Mouse (Mus musculus) midbrain, embryonic 15.5 days (tissue): ENCODE measurements around the gene Nr5a2. TPM values are rescaled to one million over a fixed set of nuclear protein-coding genes. Genes with fewer than 3 reads are reported as not detected.

ENCODE experiments used
- ATAC-seq: fragments of 200-750 bp; cut with Nextera tagmentation; replicated peaks from 2 replicates; pipeline ENCODE4 v1.8.0; 2017; ENCODE audit warnings: moderate TSS enrichment
- H3K27ac ChIP-seq: fragments of 300-500 bp; sonication (generic); 2 replicates; pipeline ENCODE4 v1.5.1; 2015; ENCODE audit warnings: mild to moderate bottlenecking, inconsistent platforms
- H3K27me3 ChIP-seq: fragments of 300-500 bp; sonication (generic); replicated peaks from 2 replicates; pipeline ENCODE4 v1.6.1; 2015; ENCODE audit warnings: inconsistent platforms
- H3K36me3 ChIP-seq: fragments of 300-500 bp; sonication (generic); replicated peaks from 2 replicates; pipeline ENCODE4 v1.6.1; 2015; ENCODE audit warnings: inconsistent platforms
- H3K4me1 ChIP-seq: fragments of 300-500 bp; sonication (generic); 2 replicates; pipeline ENCODE4 v1.6.1; 2015; ENCODE audit warnings: inconsistent platforms
- H3K4me2 ChIP-seq: fragments of 300-500 bp; sonication (generic); 2 replicates; pipeline ENCODE4 v1.6.1; 2015; ENCODE audit warnings: inconsistent platforms, mild to moderate bottlenecking, moderate library complexity
- H3K4me3 ChIP-seq: fragments of 300-500 bp; sonication (generic); 2 replicates; pipeline ENCODE4 v1.5.1; 2015; ENCODE audit warnings: mild to moderate bottlenecking, inconsistent platforms
- H3K9ac ChIP-seq: fragments of 300-500 bp; sonication (generic); 2 replicates; pipeline ENCODE4 v1.6.1; 2015; ENCODE audit warnings: mild to moderate bottlenecking, inconsistent platforms
- H3K9me3 ChIP-seq: fragments of 300-500 bp; sonication (generic); 2 replicates; pipeline ENCODE4 v1.6.1; 2016; ENCODE audit warnings: inconsistent platforms
- WGBS: fragments of 180-500 bp; shearing (Covaris S2); methylation state at CpG from one replicate; pipeline ENCODE4 v1.1.7; 2015; ENCODE audit warnings: mixed read lengths; 5-methylcytosine and 5-hydroxymethylcytosine counted together
- polyA plus RNA-seq: library from polyadenylated mRNA; unstranded; fragments of >200 nt; fragmentation: Nextera tagmentation; extraction: Ambion mirVana; gene quantifications from 2 replicates; pipeline ENCODE4 v1.2.1, GENCODE M21; 2015

The Nr5a2 gene
- polyA plus RNA-seq, 1 experiment from 2014 or later, result 1.1 TPM

DNA sequence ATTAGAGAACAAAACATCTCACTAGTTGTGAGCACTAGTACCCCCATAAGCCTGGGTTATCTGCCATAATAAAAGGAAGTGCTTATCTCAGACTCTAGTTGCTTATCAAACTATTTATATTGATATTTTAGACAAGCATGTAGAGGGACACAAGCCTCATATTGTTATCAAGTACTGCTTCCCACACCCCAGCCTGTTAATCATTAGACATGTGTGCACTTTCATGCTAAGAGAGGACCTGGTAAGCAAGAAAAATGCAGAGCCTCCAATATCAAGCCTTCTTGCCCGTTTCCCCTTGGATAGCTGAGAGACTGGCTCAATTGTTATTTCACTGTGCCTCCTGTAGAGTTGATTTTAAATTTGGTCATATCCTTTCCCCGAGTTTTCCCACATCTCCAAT is 65.5 kb downstream of the Nr5a2 start:
- WGBS, result 79% methylated on average over 2 of the region's 2 CpGs

DNA sequence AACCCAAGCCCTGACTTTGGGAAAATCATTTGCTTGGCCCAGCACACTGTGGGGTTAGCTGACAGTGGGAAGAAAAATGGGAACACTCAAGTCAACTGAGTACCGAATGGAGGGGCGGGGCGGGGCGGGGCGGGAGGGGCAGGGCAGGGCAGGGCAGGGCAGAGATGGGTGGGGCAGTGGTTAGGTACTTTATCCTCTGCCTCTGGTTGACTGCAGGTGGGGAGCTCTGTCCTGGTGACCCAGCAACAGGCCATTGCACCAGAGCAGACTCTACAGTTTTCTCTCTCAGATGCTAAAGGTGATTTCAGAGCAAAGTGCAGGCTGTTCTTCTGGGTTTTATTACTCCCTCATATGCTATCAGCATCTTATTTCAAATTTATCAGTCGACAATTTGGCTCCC is 67.1 kb downstream of the Nr5a2 start:
- Histone ChIP-seq H3K36me3 (no peaks in the 10 kb centered on the region), H3K4me2 (no peak overlapping the region), H3K4me3 (no peak overlapping the region), H3K4me1 (peaks cover 4% of the 10 kb centered on the region; the same call in 1 of the 2 replicates), H3K9me3 (no peaks in the 10 kb centered on the region), H3K9ac (no peak overlapping the region), H3K27me3 (no peaks in the 10 kb centered on the region), H3K27ac (no peak overlapping the region)
- 90% methylated on average over 6 of the region's 6 CpGs for WGBS
- no peak for ATAC-seq

More for the DNA sequence above, 65.5 kb downstream of the Nr5a2 start:
- no peak for ATAC-seq
- Histone ChIP-seq H3K4me1 (no peaks in the 10 kb centered on the region), H3K9me3 (no peaks in the 10 kb centered on the region), H3K27ac (no peak overlapping the region), H3K4me3 (no peak overlapping the region), H3K9ac (no peak overlapping the region), H3K4me2 (no peak overlapping the region), H3K36me3 (no peaks in the 10 kb centered on the region), H3K27me3 (no peaks in the 10 kb centered on the region)

DNA sequence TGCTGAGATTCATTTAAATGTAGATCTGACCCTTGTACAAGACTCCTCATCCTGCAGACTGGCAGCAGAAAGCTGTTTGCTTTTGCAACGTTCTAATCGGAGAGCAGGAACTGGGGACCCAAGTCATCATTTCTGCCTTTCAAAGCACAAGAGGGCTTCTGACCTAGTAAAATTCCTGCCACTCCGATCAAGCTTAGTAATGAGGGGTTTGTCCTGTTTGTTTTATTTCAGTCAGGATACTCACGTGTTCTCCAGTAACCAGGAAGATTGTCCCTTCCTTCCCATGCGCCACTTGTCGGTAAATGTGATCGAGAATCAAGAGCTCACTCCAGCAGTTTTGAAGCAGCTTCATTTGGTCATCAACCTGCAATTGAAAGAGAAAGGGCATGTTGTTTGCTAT is 69.8 kb downstream of the Nr5a2 start:
- Histone ChIP-seq H3K9ac (no peak overlapping the region), H3K4me2 (no peak overlapping the region), H3K27ac (no peak overlapping the region), H3K4me1 (peaks cover 4% of the 10 kb centered on the region; the same call in 1 of the 2 replicates), H3K9me3 (no peaks in the 10 kb centered on the region), H3K36me3 (no peaks in the 10 kb centered on the region), H3K27me3 (no peaks in the 10 kb centered on the region), H3K4me3 (no peak overlapping the region)
- 77% methylated on average over 7 of the region's 7 CpGs for WGBS
- no peak for ATAC-seq

DNA sequence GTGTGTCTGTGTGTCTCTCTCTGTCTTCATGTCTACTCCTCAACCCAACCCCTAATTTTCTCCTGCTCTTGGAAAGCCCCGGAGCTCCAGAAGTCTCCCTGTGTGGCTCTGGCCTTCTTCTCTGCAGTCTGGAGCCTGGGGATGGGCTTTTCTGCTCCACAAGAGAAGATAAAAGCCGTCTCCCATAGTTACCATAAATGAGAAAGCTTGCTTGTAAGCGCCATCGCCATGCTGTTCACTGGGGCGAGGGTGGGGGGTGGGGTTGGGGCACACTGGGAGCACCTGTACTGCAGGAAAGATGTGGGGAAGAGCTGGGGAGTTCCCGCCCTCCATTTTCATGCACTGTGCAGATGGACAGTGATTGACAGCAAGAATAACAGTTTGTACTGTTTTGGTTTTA is 71.5 kb downstream of the Nr5a2 start:
- Histone ChIP-seq H3K27me3 (no peaks in the 10 kb centered on the region), H3K9me3 (no peaks in the 10 kb centered on the region), H3K4me2 (no peak overlapping the region), H3K4me3 (no peak overlapping the region), H3K27ac (no peak overlapping the region), H3K4me1 (peaks cover 4% of the 10 kb centered on the region; the same call in 1 of the 2 replicates), H3K9ac (no peak overlapping the region), H3K36me3 (no peaks in the 10 kb centered on the region)
- no peak for ATAC-seq
- WGBS, result 23% methylated on average over 6 of the region's 6 CpGs

DNA sequence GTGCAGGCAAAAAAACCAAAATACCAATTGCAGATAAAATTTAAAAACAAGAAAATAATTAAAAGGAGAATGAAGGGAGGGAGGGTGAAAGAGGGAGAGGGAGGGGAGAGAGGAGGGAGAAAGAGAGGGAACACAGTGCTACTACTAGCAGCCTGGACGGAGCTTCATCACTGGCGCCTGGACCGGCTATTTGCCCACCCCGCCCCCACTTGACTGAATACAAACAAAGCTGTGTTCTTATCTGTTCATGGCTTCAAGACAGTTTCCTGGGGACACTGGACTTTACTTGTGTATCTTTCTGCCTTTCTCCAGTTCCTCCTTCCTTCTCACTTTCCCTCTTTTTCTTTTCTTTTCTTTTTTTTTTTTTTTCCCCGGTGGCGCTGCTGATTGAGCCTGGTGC is 73.6 kb downstream of the Nr5a2 start:
- H3K27me3 ChIP-seq, result no peaks in the 10 kb centered on the region
- H3K4me3 ChIP-seq, result no peak overlapping the region
- H3K9me3 ChIP-seq, result no peaks in the 10 kb centered on the region
- no peaks in the 10 kb centered on the region for H3K36me3 ChIP-seq
- no peak for ATAC-seq
- no peak overlapping the region for H3K4me2 ChIP-seq
- no peak overlapping the region for H3K27ac ChIP-seq
- no peak overlapping the region for H3K9ac ChIP-seq
- peaks cover 4% of the 10 kb centered on the region; the same call in 1 of the 2 replicates for H3K4me1 ChIP-seq
- WGBS, result 58% methylated on average over 6 of the region's 6 CpGs

DNA sequence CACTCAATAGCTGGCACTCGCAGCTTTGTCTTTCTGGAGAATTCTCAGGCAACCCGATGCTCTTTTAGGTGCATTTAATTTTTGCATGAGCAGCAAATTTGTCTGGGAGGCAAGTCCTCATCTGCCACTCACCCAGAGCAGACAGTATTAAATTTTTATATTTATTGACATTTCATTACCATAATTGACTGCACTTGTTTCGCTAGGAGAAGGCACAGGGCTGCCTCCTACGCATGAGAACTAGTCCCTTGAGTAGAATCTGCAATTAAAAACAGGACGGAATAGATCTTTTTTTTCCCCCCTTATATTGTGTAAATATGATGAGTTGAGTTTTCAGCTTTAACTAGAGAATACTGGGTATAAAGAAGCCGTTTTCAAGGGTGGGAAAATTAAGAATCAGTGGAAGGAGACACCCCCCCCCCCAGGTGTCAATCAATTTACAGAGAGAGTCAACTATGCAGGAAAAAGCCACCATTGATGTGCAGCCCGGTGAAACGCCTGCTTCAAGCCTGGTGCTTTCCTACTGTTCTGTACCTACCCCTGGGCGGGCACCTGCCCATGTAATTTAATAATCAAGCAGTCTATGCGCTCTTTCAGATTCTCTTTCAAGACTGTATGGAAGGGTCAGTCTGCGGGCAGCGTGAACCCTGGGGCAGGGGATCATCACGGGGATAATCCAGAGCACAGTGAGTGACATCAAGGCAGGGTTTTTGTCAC is 76.6 kb downstream of the Nr5a2 start:
- H3K27me3 ChIP-seq, result no peaks in the 10 kb centered on the region
- no peak overlapping the region for H3K4me2 ChIP-seq
- H3K27ac ChIP-seq, result peak overlapping the region; percentile 10; the same call in 1 of the 2 replicates
- H3K9me3 ChIP-seq, result no peaks in the 10 kb centered on the region
- no peak overlapping the region for H3K9ac ChIP-seq
- no peak overlapping the region for H3K4me3 ChIP-seq
- H3K36me3 ChIP-seq, result no peaks in the 10 kb centered on the region
- peak; percentile 82 for ATAC-seq
- 50% methylated on average over 13 of the region's 13 CpGs for WGBS
- H3K4me1 ChIP-seq, result peaks cover 1% of the 10 kb centered on the region; the same call in 1 of the 2 replicates

DNA sequence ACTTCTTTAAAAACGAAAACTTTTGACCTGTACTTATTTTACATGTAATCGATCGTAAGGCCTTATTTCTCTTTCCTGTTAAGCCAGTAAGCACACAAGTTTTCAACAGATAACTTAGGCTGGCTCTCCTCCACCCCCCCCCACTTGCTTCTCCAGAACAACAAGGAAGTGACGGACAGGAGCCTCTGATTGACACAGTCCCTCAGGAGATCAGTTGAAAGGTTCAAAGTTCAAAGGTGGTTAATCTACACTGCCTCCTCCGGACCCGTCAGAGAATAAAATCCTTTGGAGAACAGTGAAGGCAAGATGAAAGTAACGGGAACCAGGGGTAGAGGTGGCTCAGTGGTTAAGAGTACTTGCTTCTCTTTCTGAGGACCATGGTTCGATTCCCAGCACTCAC is 80.0 kb downstream of the Nr5a2 start:
- H3K27ac ChIP-seq, result no peak overlapping the region
- no peak overlapping the region for H3K4me3 ChIP-seq
- no peak overlapping the region for H3K4me2 ChIP-seq
- H3K4me1 ChIP-seq, result no peaks in the 10 kb centered on the region
- WGBS, result 89% methylated on average over 8 of the region's 8 CpGs
- H3K9ac ChIP-seq, result no peak overlapping the region
- H3K27me3 ChIP-seq, result no peaks in the 10 kb centered on the region
- ATAC-seq, result no peak
- H3K36me3 ChIP-seq, result no peaks in the 10 kb centered on the region
- no peaks in the 10 kb centered on the region for H3K9me3 ChIP-seq

DNA sequence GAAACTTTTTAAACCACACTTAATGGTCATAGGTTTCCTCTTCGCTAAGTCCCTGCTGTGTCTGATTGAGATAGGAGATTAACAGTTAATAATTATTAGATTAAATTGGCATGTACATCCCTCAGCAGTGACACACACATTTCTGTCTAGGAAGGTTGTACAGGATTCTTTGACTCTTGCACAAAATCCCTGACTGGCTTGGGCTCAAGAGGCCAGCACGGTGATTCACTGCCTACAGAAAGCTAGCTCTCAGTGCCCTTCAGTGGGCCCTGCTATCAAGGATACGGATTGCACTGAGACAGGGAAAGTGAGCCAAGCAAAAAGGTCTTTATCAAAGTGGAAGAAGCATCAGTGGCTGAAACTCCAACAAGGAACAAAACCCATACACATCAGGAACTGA is 85.2 kb downstream of the Nr5a2 start:
- no peak overlapping the region for H3K9ac ChIP-seq

DNA sequence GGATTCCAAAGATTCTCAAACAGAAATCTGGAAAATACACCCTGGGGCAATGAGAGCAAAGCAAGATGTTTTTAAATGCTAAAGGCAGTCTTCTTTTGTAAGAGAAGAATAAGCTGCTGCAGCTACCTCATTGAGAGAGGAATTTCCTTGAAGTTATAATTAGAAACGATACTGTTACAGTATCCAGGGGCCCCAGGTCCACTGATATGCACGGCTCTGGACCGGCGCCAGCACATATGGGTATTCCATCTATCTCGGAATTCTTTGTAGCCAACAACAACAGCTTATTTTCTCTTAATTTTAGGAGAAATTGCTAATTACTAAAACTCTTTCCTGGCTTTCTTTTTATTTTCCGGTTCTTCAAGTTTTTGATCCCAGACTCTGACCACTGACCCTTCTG is 91.3 kb downstream of the Nr5a2 start:
- H3K9ac ChIP-seq, result no peak overlapping the region
- no peaks in the 10 kb centered on the region for H3K9me3 ChIP-seq
- no peaks in the 10 kb centered on the region for H3K4me1 ChIP-seq
- 77% methylated on average over 6 of the region's 6 CpGs for WGBS
- ATAC-seq, result no peak
- no peak overlapping the region for H3K4me3 ChIP-seq
- no peaks in the 10 kb centered on the region for H3K27me3 ChIP-seq
- no peak overlapping the region for H3K27ac ChIP-seq
- H3K36me3 ChIP-seq, result no peaks in the 10 kb centered on the region
- no peak overlapping the region for H3K4me2 ChIP-seq

More for the DNA sequence above, 85.2 kb downstream of the Nr5a2 start:
- no peaks in the 10 kb centered on the region for H3K27me3 ChIP-seq
- no peaks in the 10 kb centered on the region for H3K36me3 ChIP-seq
- H3K9me3 ChIP-seq, result no peaks in the 10 kb centered on the region
- no peak overlapping the region for H3K4me2 ChIP-seq
- no peak overlapping the region for H3K4me3 ChIP-seq
- no peaks in the 10 kb centered on the region for H3K4me1 ChIP-seq
- ATAC-seq, result no peak
- H3K27ac ChIP-seq, result no peak overlapping the region
- 81% methylated on average over 3 of the region's 3 CpGs for WGBS

DNA sequence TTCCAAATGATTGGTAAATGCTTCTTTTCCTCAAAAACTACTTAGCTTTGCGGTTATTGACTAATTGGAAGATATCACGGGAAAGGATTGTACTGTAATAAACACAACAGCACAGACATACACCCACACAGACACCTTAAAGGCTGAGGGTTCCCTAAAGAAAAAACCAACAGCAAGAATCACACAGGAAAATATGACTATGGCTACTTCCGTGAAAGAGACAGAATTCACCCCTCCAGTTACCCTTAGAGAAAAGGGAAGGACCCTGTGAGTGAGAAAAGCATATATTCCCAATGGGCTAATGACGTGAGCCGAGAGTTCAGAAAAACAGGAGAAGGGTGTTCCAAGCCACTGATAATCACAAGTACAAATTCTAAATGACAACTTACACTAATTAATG is 92.0 kb downstream of the Nr5a2 start:
- H3K4me2 ChIP-seq, result no peak overlapping the region
- no peak overlapping the region for H3K9ac ChIP-seq
- 83% methylated on average over 5 of the region's 5 CpGs for WGBS
- no peak overlapping the region for H3K4me3 ChIP-seq
- H3K4me1 ChIP-seq, result no peaks in the 10 kb centered on the region
- ATAC-seq, result no peak
- H3K27ac ChIP-seq, result no peak overlapping the region
- H3K27me3 ChIP-seq, result no peaks in the 10 kb centered on the region
- H3K9me3 ChIP-seq, result no peaks in the 10 kb centered on the region
- H3K36me3 ChIP-seq, result no peaks in the 10 kb centered on the region

DNA sequence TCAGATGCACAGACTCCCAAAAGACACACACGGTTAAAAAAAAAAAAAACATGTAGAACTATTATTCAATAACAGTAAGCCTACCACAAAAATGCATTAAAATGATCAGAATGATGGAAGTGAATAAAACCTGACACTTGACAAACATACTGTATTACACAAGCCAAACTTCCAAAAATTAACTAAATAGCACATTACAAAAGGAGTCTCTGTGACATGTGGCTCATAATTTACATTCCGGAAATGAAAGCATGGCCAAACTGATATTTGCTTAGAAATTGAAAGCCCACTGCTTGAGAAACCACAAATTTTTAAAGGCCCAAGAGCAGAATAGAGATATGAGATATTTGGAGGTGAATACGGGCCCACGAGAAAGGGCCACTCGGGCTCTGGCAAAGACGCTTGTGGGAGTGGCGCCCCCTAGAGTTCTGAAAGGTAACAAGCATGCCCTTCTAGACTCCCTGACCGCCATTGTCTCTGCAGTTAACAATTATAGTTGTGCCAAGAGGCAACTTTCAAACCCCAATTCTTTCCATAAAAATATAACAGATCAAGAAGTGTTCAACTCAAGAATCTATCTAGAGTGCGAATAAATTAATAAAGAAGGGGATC is 93.7 kb downstream of the Nr5a2 start:
- Histone ChIP-seq H3K4me3 (no peak overlapping the region), H3K9me3 (no peaks in the 10 kb centered on the region), H3K4me1 (no peaks in the 10 kb centered on the region), H3K4me2 (no peak overlapping the region), H3K27me3 (no peaks in the 10 kb centered on the region), H3K9ac (no peak overlapping the region), H3K36me3 (no peaks in the 10 kb centered on the region), H3K27ac (no peak overlapping the region)
- WGBS, result 68% methylated on average over 9 of the region's 9 CpGs
- ATAC-seq, result no peak

DNA sequence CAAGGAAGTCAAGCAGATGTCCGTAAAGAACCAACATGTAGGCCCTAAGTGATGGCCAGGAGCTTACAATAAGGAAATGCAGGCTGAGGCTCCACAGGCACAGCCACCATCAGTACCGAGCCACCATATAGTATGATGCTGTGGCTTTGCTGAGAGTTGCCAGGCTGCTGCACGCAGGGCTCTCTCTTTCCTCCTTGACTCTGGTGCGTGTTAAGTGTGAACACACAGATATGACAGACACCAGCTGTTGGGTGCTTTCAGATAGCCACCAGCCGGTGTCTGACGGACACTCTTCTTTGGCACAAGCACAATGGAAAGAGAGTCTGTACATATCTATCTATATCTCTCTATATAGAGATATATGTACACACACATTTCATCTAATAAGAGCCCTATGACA is 97.0 kb downstream of the Nr5a2 start:
- H3K27me3 ChIP-seq, result no peaks in the 10 kb centered on the region
- 94% methylated on average over 6 of the region's 6 CpGs for WGBS
- H3K36me3 ChIP-seq, result no peaks in the 10 kb centered on the region
- no peaks in the 10 kb centered on the region for H3K9me3 ChIP-seq
- no peak overlapping the region for H3K9ac ChIP-seq
- no peaks in the 10 kb centered on the region for H3K4me1 ChIP-seq
- no peak overlapping the region for H3K4me3 ChIP-seq
- no peak overlapping the region for H3K4me2 ChIP-seq
- ATAC-seq, result no peak
- H3K27ac ChIP-seq, result no peak overlapping the region

DNA sequence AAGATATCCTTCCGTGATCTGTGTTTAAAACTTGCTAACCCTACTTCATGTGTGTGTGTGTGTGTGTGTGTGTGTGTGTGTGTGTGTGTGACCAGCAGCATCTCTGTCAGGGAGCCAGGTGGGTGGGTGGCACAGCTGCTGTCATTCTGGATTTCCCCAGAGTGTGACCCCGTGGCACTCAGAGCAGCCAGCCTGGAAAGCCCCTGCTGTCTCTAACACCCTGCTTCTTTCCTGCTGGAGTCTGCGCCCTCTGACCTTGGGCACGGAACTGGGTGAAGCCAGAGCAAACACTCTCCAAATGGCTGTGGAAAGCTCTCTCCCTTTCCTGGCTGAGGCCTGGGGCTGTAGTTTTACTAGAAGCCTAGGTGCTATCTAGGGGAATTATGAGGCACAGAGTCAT is 100.8 kb downstream of the Nr5a2 start:
- Histone ChIP-seq H3K4me3 (no peak overlapping the region), H3K27me3 (no peaks in the 10 kb centered on the region), H3K9me3 (no peaks in the 10 kb centered on the region), H3K9ac (no peak overlapping the region), H3K27ac (no peak overlapping the region), H3K4me1 (0 out of 2 replicates have a peak, but pooled peaks cover 5% of the 10 kb centered on the region), H3K4me2 (no peak overlapping the region), H3K36me3 (no peaks in the 10 kb centered on the region)
- 62% methylated on average over 4 of the region's 4 CpGs for WGBS
- ATAC-seq, result no peak
